Mouse (Mus musculus) cerebellum, adult 2 months (tissue): ENCODE measurements around the gene C1qtnf4. TPM values are rescaled to one million over a fixed set of nuclear protein-coding genes. Genes with fewer than 3 reads are reported as not detected.
A peak's percentile ranks its signal among the peaks of the same experiment; 100 is the strongest.

Experiments used
- DNase-seq, 2 experiments: peaks; one replicate each; pipeline ENCODE4 v3.0.0; 2021
- H3K27ac ChIP-seq: fragments of 200-500 bp; 2 replicates; pipeline ENCODE4 v1.5.1; 2012; ENCODE audit warnings: low read length, control low read depth, inconsistent platforms; ENCODE audit not compliant: insufficient read depth
- H3K27me3 ChIP-seq: fragments of 200-500 bp; 2 replicates; pipeline ENCODE4 v1.6.1; 2012; ENCODE audit warnings: inconsistent platforms, mild to moderate bottlenecking, low read length, moderate library complexity; ENCODE audit not compliant: control insufficient read depth, insufficient read depth
- H3K4me1 ChIP-seq: fragments of 200-500 bp; 2 replicates; pipeline ENCODE4 v1.6.1; 2011; ENCODE audit warnings: low read length; ENCODE audit not compliant: control insufficient read depth, insufficient read depth
- H3K4me3 ChIP-seq: fragments of 200-500 bp; replicated peaks from 2 replicates; pipeline ENCODE3; 2011; ENCODE audit warnings: mild to moderate bottlenecking, low read depth, low read length, control low read depth; ENCODE audit not compliant: insufficient read depth
- CTCF ChIP-seq: fragments of 200-500 bp; IDR thresholded peaks from 2 replicates; pipeline ENCODE4 v1.5.1; 2011; ENCODE audit warnings: low read depth, mild to moderate bottlenecking, control low read depth, low read length, moderate library complexity, borderline replicate concordance; ENCODE audit not compliant: insufficient read depth
- POLR2A ChIP-seq: fragments of 200-500 bp; IDR thresholded peaks from 2 replicates; pipeline ENCODE4 v1.6.1; 2011; ENCODE audit warnings: low read length, control low read depth, borderline replicate concordance; ENCODE audit not compliant: insufficient read depth
- WGBS: fragments of 180-500 bp; shearing (Covaris S2); methylation state at CpG from one replicate; pipeline ENCODE4 v1.1.7; 2018; 5-methylcytosine and 5-hydroxymethylcytosine counted together
- polyA plus RNA-seq: library from polyadenylated mRNA; depleted of rRNA; stranded (reverse); fragments of >200 nt; gene quantifications from 2 replicates; pipeline ENCODE4 v1.2.3, GENCODE M21; 2012; rRNA removed

C1qtnf4 gene
- polyA plus RNA-seq, 1 experiment = 234 TPM

- no peak for TF ChIP-seq POLR2A
- no peak for TF ChIP-seq CTCF
- Histone ChIP-seq H3K4me1 (peaks cover 4% of the 10 kb centered on the region; the same call in 1 of the 2 replicates), H3K27me3 (no peaks in the 10 kb centered on the region), H3K4me3 (no peak overlapping the region), H3K27ac (no peak overlapping the region)
- 97% methylated on average over 1 of the region's 1 CpGs for WGBS
- DNase-seq = no peak
Measured at GRCm38 (mm10) chr2:90921178-90921577, 35.5 kb downstream of the C1qtnf4 start.

GRCm38 (mm10) chr2:90922636-90923035 is 37.0 kb downstream of the C1qtnf4 start:
- 100% methylated on average over 2 of the region's 2 CpGs for WGBS
- no peaks in the 10 kb centered on the region for H3K27me3 ChIP-seq
- DNase-seq = no peak
- no peak overlapping the region for H3K4me3 ChIP-seq
- no peaks in the 10 kb centered on the region; the same call in 1 of the 2 replicates for H3K4me1 ChIP-seq
- no peak for TF ChIP-seq POLR2A
- TF ChIP-seq CTCF = no peak
- H3K27ac ChIP-seq = no peak overlapping the region

- 87% methylated on average over 13 of the region's 13 CpGs for WGBS
- no peak overlapping the region for H3K27ac ChIP-seq
- TF ChIP-seq POLR2A (no peak), CTCF (no peak)
Measured at GRCm38 (mm10) chr2:90928566-90928965, 42.9 kb downstream of the C1qtnf4 start.

GRCm38 (mm10) chr2:90931829-90932228 is 46.2 kb downstream of the C1qtnf4 start:
- no peak overlapping the region for H3K4me3 ChIP-seq
- TF ChIP-seq CTCF (no peak), POLR2A (no peak)
- no peaks in the 10 kb centered on the region for H3K4me1 ChIP-seq
- no peaks in the 10 kb centered on the region for H3K27me3 ChIP-seq
- no peak overlapping the region for H3K27ac ChIP-seq
- 90% methylated on average over 8 of the region's 8 CpGs for WGBS
- no peak for DNase-seq

More at GRCm38 (mm10) chr2:90928566-90928965, 42.9 kb downstream of the C1qtnf4 start:
- no peak for DNase-seq
- no peak overlapping the region for H3K4me3 ChIP-seq
- H3K4me1 ChIP-seq = no peaks in the 10 kb centered on the region
- no peaks in the 10 kb centered on the region for H3K27me3 ChIP-seq

GRCm38 (mm10) chr2:90932273-90932672 is 46.6 kb downstream of the C1qtnf4 start:
- no peak overlapping the region for H3K27ac ChIP-seq
- no peaks in the 10 kb centered on the region for H3K27me3 ChIP-seq
- H3K4me3 ChIP-seq = no peak overlapping the region
- 66% methylated on average over 2 of the region's 2 CpGs for WGBS
- DNase-seq = no peak
- TF ChIP-seq CTCF (no peak), POLR2A (no peak)
- no peaks in the 10 kb centered on the region for H3K4me1 ChIP-seq

GRCm38 (mm10) chr2:90938362-90938761 is 52.7 kb downstream of the C1qtnf4 start:
- no peak overlapping the region for H3K27ac ChIP-seq
- WGBS = 73% methylated on average over 3 of the region's 3 CpGs
- no peaks in the 10 kb centered on the region for H3K27me3 ChIP-seq
- H3K4me1 ChIP-seq = no peaks in the 10 kb centered on the region; the same call in 1 of the 2 replicates
- no peak for TF ChIP-seq CTCF
- no peak for TF ChIP-seq POLR2A
- no peak for DNase-seq
- H3K4me3 ChIP-seq = no peak overlapping the region

GRCm38 (mm10) chr2:90939750-90940149 is 54.1 kb downstream of the C1qtnf4 start:
- WGBS = 35% methylated on average over 8 of the region's 8 CpGs
- no peak for TF ChIP-seq POLR2A
- no peak for TF ChIP-seq CTCF
- peak overlapping the region; percentile 49 for H3K27ac ChIP-seq

More at GRCm38 (mm10) chr2:90939750-90940149, 54.1 kb downstream of the C1qtnf4 start:
- H3K27me3 ChIP-seq = no peaks in the 10 kb centered on the region
- no peaks in the 10 kb centered on the region; the same call in 1 of the 2 replicates for H3K4me1 ChIP-seq
- peak overlapping the region; percentile 62 for H3K4me3 ChIP-seq
- DNase-seq = no peak

Other genes starting within 250 kb of the C1qtnf4 start
- 14.4 and 15.6 TPM in 2 replicates for gene Nup160, start 208.6 kb upstream of the C1qtnf4 start, polyA plus RNA-seq
- 98.4 and 105 TPM in 2 replicates for gene Fnbp4, start 140.5 kb upstream of the C1qtnf4 start, polyA plus RNA-seq
- 6.7 and 8.1 TPM in 2 replicates for gene Agbl2, start 103.1 kb upstream of the C1qtnf4 start, polyA plus RNA-seq
- 245 and 249 TPM in 2 replicates for gene Mtch2, start 38.7 kb upstream of the C1qtnf4 start, polyA plus RNA-seq
- 33.1 and 33.7 TPM in 2 replicates for gene Kbtbd4, start 18.9 kb downstream of the C1qtnf4 start, polyA plus RNA-seq
- 278 and 280 TPM in 2 replicates for gene Ndufs3, start 19.0 kb downstream of the C1qtnf4 start, polyA plus RNA-seq
- 91.1 and 95.2 TPM in 2 replicates for gene Celf1, start 54.5 kb downstream of the C1qtnf4 start, polyA plus RNA-seq
- 1.0 and 1.5 TPM in 2 replicates for gene Rapsn, start 149.8 kb downstream of the C1qtnf4 start, polyA plus RNA-seq
- 194 and 199 TPM in 2 replicates for gene Psmc3, start 168.1 kb downstream of the C1qtnf4 start, polyA plus RNA-seq
- gene Slc39a13, start 184.6 kb downstream of the C1qtnf4 start, polyA plus RNA-seq = 93.3 and 97.7 TPM in 2 replicates
- 3.3 and 4.1 TPM in 2 replicates for gene Spi1, start 196.5 kb downstream of the C1qtnf4 start, polyA plus RNA-seq
- gene Mybpc3, start 232.3 kb downstream of the C1qtnf4 start, polyA plus RNA-seq = 39.6 and 51.4 TPM in 2 replicates